Mouse (Mus musculus) left cerebral cortex, adult 2 months (tissue): Measurements from ENCODE around the gene Gpm6b. TPM values are rescaled to one million over a fixed set of nuclear protein-coding genes. Genes with fewer than 3 reads are reported as not detected.

ENCODE experiments used
- DNase-seq, 2 experiments: peaks; one replicate each; pipeline ENCODE4 v3.0.0; 2021 to 2022; ENCODE audit warnings: low spot score in 2 of 2, mixed read lengths in 1 of 2; ENCODE audit errors: extremely low spot score in 1 of 2
- H3K27ac ChIP-seq: fragments of 200-600 bp; 2 replicates; pipeline ENCODE4 v1.8.1; 2022
- H3K4me3 ChIP-seq: fragments of 200-600 bp; 2 replicates; pipeline ENCODE4 v1.8.1; 2022
- CTCF ChIP-seq: fragments of 200-600 bp; IDR thresholded peaks from 2 replicates; pipeline ENCODE4 v1.8.1; 2022; ENCODE audit warnings: antibody characterized with exemption, mild to moderate bottlenecking, moderate library complexity
- intact Hi-C: fragments of 180-260 bp; cut with DNase I; formaldehyde crosslinking; loops from one replicate; pipeline ENCODE4 v1.15.1; 2025
- total RNA-seq, 2 experiments: library from RNA; stranded (reverse); gene quantifications; 2 replicates each; pipeline ENCODE4 v1.2.3; 2021

Gene Gpm6b
- total RNA-seq, 2 experiments from 2014 or later: 598 to 621 TPM

GRCm38 (mm10) chrX:166308798-166309197 is 70.1 kb downstream of the Gpm6b start:
- DNase-seq: no peak
- intact Hi-C loops: no loop called here
- TF ChIP-seq CTCF: peak; percentile 2; the same call in 1 of the 2 replicates
- no peak overlapping the region for H3K4me3 ChIP-seq
- H3K27ac ChIP-seq: peak overlapping the region; percentile 16; the same call in 1 of the 2 replicates

GRCm38 (mm10) chrX:166315251-166315650 is 76.5 kb downstream of the Gpm6b start:
- intact Hi-C loops: loop anchor here (5.0 kb wide), 1 partner anchor 73 kb away; no protein-coding TSS in a partner anchor
- no peak for TF ChIP-seq CTCF
- peak overlapping the region; percentile 78 for H3K27ac ChIP-seq
- no peak overlapping the region for H3K4me3 ChIP-seq
- no peak for DNase-seq

- TF ChIP-seq CTCF: no peak
- intact Hi-C loops: loop anchor here (5.0 kb wide), 1 partner anchor 74 kb away; no protein-coding TSS in a partner anchor
- H3K27ac ChIP-seq: peak overlapping the region; percentile 78
- H3K4me3 ChIP-seq: no peak overlapping the region
- DNase-seq: peak; percentile 22 to 29
Measured at GRCm38 (mm10) chrX:166316552-166317375, 78.1 kb downstream of the Gpm6b start.

- Histone ChIP-seq H3K27ac (peak overlapping the region; percentile 56; the same call in 1 of the 2 replicates), H3K4me3 (no peak overlapping the region)
- TF ChIP-seq CTCF: no peak
- intact Hi-C loops: loop anchor here (5.0 kb wide), 1 partner anchor 75 kb away; no protein-coding TSS in a partner anchor
- DNase-seq: no peak
Measured at GRCm38 (mm10) chrX:166317376-166317679, 78.6 kb downstream of the Gpm6b start.

GRCm38 (mm10) chrX:166323226-166323625 is 84.5 kb downstream of the Gpm6b start:
- intact Hi-C loops: loop anchor here (2.0 kb wide), 1 partner anchor 16 kb away; no protein-coding TSS in a partner anchor
- DNase-seq: no peak
- TF ChIP-seq CTCF: no peak
- Histone ChIP-seq H3K27ac (peak overlapping the region; percentile 40; the same call in 1 of the 2 replicates), H3K4me3 (no peak overlapping the region)

GRCm38 (mm10) chrX:166327621-166328020 is 88.9 kb downstream of the Gpm6b start:
- no peak for DNase-seq
- Histone ChIP-seq H3K27ac (no peak overlapping the region), H3K4me3 (no peak overlapping the region)
- no peak; the same call in 1 of the 2 replicates for TF ChIP-seq CTCF
- intact Hi-C loops: no loop called here

- intact Hi-C loops: no loop called here
- peak overlapping the region; percentile 0; the same call in 1 of the 2 replicates for H3K27ac ChIP-seq
- no peak overlapping the region for H3K4me3 ChIP-seq
- no peak for TF ChIP-seq CTCF
- DNase-seq: no peak
Measured at GRCm38 (mm10) chrX:166328219-166328901, 89.6 kb downstream of the Gpm6b start.

- H3K27ac ChIP-seq: peak overlapping the region; percentile 6; the same call in 1 of the 2 replicates
- DNase-seq: peak in 1 of 2 experiments; percentile 13
- no peak overlapping the region for H3K4me3 ChIP-seq
- intact Hi-C loops: no loop called here
- TF ChIP-seq CTCF: no peak
Measured at GRCm38 (mm10) chrX:166328904-166329451, 90.3 kb downstream of the Gpm6b start.

GRCm38 (mm10) chrX:166334516-166335136 is 95.9 kb downstream of the Gpm6b start:
- Histone ChIP-seq H3K4me3 (no peak overlapping the region), H3K27ac (peak overlapping the region; percentile 40)
- TF ChIP-seq CTCF: no peak
- no peak for DNase-seq
- intact Hi-C loops: no loop called here

- Histone ChIP-seq H3K27ac (peak overlapping the region; percentile 29), H3K4me3 (no peak overlapping the region)
- DNase-seq: no peak
- intact Hi-C loops: loop anchor here (2.0 kb wide), 2 partner anchors 16 to 122 kb away; no protein-coding TSS in a partner anchor
- no peak for TF ChIP-seq CTCF
Measured at GRCm38 (mm10) chrX:166338353-166338752, 99.6 kb downstream of the Gpm6b start.

- H3K27ac ChIP-seq: peak overlapping the region; percentile 29
- intact Hi-C loops: loop anchor here (2.0 kb wide), 2 partner anchors 16 to 122 kb away; no protein-coding TSS in a partner anchor
- no peak for TF ChIP-seq CTCF
- peak; percentile 20 to 42 for DNase-seq
- H3K4me3 ChIP-seq: no peak overlapping the region
Measured at GRCm38 (mm10) chrX:166338784-166339520, 100.2 kb downstream of the Gpm6b start.
